Mouse (Mus musculus) NIH3T3 (cell line): ENCODE data around the gene Coa3.

ENCODE experiments used
- DNase-seq: peaks from one replicate; pipeline ENCODE4 v3.0.0-alpha.2; 2012; ENCODE audit warnings: low read depth

Gene Coa3

DNA sequence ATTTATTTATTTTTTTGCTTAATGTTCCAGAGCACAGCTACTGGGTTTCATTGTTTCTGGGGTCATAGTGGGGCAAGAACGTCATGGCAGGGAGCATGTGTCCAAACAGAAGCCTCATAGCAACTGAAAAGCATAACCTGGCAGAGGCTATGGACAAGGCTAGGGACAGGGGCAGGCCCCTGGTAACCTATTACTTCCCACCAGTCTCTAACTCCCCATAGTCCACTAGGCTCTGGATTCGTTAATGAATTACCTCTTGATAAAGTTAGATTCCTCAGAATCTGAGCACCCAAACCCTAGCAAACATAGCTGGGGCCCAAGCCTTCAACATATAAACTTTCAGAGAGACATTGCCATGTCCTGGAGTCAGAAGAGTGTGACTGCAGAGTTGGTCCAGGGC is 27.9 kb downstream of the Coa3 start:
- DNase-seq, result no peak

- DNase-seq, result peak; percentile 80
Measured at GRCm38 (mm10) chr11:101248258-101248994, 30.5 kb downstream of the Coa3 start.

- DNase-seq, result no peak
Measured at GRCm38 (mm10) chr11:101247521-101248030, 31.3 kb downstream of the Coa3 start.

GRCm38 (mm10) chr11:101246702-101247012 is 32.3 kb downstream of the Coa3 start:
- no peak for DNase-seq

- peak; percentile 69 for DNase-seq
Measured at GRCm38 (mm10) chr11:101245855-101246701, 32.8 kb downstream of the Coa3 start, which contains the start of gene Ramp2. TSS of gene Ramp2 (plus strand) at chr11:101246028.

DNA sequence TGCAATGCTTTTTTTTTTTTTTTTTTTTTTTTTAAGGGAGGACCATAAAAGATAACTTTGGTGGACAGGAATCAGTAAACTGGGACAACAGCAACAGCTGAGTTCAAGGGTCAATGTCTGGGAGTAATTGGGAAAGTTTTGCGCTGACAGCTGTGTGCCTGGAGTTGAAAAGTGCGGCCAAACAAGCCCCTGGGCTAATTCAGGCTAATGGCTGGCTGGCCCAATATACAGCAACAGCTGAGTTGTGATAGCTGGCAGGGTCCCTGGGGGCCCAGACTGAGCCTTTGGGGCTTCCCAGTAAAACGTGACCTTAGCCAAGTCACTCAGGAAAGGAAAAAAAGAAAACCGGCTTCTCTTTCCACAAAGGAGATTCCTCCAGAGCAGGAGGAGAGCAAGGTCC is 33.8 kb downstream of the Coa3 start:
- DNase-seq, result no peak

- DNase-seq, result peak; percentile 42
Measured at GRCm38 (mm10) chr11:101238071-101238647, 40.8 kb downstream of the Coa3 start.

GRCm38 (mm10) chr11:101236782-101237181 is 42.1 kb downstream of the Coa3 start:
- no peak for DNase-seq

DNA sequence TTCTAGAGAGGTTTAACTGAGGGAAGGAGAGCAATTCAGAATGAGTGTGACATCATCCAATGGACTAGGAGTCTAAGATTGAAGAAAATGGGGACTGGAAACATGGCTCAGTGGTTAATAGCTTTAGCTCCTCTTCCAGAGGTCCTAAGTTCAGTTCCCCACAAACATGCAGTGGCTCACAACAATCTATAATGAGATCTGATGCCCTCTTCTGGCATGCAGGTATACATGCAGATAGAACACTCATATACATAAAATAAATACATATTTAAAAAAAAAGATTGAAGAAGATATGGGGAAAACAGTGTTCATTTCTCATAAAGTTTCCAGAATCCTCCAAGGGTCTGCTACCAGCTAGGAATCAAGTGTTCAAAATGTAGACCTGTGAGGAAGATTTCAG is 43.5 kb downstream of the Coa3 start:
- no peak for DNase-seq

- no peak for DNase-seq
Measured at GRCm38 (mm10) chr11:101234124-101234523, 44.8 kb downstream of the Coa3 start.

DNA sequence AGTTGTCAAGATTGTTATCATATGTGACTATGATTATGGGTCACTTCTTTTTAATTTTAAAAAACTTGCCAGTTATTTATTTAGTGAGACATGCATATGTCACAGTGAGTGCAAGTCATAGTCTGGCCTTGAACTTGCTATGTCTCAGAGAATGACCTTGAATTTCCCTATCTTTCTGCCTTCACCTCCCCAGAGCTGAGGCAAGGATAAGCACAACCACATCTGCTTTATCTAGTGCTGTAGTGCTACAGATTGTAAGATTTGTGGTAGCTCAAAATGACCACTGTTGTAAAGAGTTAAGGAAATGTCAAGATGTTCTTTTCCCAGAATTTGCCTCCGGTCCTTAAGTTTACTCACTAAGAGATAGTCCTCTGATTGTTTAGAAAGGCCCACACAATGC is 45.7 kb downstream of the Coa3 start:
- DNase-seq, result no peak

- DNase-seq, result peak; percentile 44
Measured at GRCm38 (mm10) chr11:101232010-101232839, 46.7 kb downstream of the Coa3 start.

DNA sequence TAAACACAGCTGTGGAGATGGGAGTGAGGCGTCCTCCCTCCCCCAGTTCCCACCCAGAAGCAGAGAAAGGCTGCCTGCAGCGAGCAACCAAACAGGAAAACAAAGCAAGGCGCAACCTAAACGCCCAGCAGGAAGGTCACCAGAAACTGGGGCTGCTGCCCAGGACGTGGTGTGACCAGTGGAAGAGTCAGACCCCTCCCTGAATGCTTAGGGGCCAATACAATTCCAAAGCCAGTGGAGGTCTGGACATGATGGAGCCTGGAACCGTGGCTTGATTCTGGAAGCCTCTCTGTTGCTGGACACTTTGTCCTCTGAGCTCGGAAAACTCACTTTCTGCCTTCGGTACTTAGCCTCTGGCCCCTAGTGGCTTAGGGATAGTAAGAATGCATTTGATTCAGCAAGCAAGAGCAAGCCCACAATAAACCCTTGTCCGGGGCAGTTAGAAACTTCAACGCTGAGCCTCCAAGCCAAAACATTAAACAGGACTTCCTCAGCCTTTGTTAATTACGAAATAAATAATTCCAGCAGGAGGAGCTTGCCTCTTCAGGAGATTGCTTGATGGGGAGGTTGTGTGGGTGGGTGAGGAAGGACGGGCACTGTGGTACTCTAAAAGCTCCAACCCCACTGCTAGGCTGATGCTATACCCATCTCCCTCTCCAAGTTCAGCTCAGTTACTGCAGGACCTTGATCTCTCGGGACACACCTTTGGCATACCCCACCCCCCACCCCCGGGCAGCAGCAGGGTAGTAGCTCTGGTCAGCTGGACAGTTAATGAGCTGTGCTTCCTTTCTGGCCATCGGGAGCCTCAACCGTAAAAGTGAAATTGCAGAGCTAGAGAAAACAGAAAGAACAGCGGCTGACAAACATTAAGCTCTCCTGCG is 47.7 kb downstream of the Coa3 start:
- peak; percentile 26 for DNase-seq

GRCm38 (mm10) chr11:101230526-101230925 is 48.4 kb downstream of the Coa3 start:
- DNase-seq, result no peak

DNA sequence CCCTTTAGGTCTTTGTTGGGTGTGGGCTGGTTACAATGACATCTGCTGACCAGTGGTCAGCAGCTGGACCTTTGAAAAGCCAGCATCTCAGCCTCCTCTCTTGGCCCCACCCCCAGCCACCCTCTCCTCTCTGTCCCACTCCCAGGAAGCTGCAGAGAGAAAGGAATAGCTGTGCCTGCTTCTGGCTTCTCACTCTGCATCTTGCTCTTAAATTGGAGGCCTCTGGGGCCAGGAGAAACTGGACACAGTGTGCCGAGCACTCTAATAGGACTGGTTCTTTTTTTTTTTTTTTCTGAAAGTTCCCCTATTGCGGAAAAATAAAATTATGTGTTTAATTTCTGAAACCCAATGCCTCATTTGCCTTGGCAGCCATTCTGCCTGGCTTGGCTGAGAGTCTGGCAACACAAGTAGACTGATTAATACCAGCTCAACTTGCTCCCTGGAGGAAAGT is 48.8 kb downstream of the Coa3 start:
- peak; percentile 76 for DNase-seq

DNA sequence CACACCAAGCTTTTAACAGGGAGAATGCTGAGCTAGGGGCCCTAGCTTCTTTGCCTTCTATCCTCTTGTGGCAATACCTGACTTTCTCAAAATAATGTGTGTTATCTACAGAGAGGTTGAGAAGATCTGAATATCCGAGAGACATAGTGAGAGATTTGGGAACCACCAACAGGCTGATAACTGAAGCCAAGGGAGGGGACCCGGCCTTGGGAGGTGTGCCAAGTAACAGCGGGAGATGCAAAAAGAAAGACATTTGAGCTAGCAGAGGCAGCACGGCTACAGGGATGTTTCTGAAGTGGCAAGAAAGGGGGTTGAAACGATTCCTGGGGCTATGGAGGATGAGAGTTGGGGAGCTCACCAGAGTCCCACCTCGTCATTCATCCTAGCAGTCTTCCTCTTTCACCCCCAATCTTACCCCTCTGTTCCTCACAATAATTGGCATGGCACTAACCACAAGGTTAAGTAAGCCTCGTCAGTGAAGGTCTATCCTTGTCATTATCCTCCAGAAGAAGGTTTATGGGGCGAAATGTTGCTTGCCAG is 49.5 kb downstream of the Coa3 start:
- peak; percentile 31 for DNase-seq
